Mouse (Mus musculus): ENCODE measurements around the gene Rtbdn. TPM values are rescaled to one million over a fixed set of nuclear protein-coding genes. Genes with fewer than 3 reads are reported as not detected.

Gene Rtbdn
- total RNA-seq, 2 experiments from 2014 or later, result 0.23 to 0.31 TPM

DNA sequence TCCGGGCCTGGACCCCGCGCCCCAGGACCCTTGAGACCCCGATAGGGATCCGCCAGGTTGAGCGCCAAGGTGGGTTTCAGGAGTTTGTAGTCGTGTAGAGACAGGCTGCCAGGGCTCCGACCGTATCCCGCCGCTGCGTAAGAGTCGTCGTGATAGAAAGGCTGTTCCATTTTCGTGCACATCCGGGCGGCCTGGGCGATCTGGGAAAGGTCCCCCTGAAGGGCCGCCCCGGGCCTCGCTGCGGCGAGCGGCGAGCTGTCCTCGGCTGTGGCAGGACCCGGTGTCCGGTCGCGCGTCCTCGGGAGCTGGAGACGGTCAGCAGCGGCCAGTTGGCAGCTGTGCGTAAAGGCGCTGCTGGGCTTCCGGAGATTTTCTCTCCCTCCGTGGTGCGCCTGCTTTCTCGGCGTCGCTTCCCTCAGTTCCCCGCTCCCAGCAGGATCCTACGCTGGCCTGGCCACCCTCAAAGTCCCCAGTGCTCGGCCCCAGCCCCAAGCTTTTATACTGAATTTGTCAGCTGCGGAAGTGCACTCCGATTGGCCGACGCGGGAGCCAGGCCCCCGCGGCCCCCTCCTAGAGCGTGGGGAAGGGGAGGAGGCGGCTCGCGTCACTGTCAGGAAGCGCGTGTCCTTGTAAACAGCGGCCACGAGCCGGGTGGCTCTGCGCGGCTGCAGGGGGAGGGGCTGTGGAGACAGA is 31.6 kb downstream of the Rtbdn start, which contains the start of gene Junb:
Gene Junb, minus strand, starts transcription at position 471 of the 693 bp plus-strand sequence.
- DNase-seq (ENCODE audit: low spot score in 2 of 2), result peak; percentile 90 to 93

DNA sequence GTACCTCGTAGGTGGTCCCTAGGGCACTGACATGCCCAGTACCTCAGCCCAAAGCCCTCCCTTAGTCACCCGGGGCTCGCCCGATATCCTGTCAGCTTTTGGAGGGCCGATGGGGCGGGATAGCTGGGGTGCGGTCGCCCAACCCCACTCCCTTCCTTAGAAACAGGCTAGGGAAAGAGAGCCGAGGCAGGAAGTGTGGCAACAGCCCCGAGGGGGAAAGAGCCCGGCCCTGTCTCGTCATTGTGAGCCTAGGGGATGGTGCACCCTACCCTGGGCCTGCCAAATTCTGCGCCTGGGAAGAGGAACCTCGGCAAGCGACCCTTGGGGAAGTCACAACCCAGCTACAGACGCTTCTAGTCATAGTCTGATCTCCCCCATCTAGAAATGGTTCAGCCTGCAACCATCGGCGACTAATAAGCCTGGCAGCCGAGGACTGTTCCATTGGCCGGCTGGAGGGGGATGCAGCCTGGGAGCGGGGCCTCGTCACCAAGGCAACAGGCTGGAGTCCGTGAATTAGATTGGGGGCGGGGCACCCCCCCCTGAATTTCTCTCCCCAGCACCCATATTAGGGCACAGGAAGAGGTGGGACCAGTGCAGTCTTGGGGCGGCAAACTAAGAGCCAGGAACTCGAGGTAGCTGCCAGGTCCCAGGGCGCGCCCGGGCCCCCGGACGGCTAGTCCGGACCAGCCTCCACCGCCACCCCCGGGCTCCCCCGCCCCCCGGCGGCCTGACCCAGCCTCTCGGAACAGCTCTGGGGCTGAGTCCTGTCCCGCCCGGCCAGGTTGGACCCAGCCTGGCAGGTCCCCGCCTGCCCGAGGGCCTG is 33.0 kb downstream of the Rtbdn start:
- peak; percentile 70 to 90 for DNase-seq (ENCODE audit: low spot score in 2 of 2)

DNA sequence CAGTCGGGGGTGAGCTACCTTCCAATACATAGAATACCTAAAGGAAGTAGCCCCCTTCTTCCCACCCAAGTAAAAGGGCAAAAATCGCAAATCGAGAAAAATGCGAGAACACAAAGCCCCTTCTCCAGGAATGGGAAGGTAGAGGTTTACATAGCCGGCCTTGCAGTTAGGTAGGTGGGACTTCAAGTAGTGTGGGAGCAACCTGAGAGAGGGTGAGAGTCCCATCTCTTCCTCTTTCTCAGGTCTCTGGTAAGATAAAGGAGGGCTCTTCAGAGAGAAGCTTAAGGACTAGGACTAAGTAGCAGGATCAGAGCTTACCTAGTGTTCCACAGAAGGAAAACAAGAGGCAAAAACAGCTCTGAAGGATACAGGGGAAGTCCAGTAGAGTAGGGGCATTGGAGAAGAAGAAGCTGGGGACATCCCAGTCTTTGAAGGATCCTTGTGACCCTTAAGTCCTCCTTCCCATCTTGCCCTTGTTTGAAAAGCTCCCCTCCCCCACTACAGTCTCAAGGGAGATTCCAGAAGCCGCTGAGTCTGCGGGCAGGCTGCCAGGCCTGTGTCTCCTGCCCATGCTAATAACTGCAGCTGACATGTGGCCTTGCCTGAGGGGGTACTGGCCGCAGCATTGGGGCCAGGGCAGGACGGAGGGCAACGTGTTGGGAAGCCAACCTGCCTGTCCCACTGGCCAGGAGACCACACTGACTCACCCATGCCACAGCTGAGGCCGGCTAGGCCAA is 34.0 kb downstream of the Rtbdn start:
- peak in 1 of 2 experiments; percentile 75 for DNase-seq (ENCODE audit: low spot score in 2 of 2)

DNA sequence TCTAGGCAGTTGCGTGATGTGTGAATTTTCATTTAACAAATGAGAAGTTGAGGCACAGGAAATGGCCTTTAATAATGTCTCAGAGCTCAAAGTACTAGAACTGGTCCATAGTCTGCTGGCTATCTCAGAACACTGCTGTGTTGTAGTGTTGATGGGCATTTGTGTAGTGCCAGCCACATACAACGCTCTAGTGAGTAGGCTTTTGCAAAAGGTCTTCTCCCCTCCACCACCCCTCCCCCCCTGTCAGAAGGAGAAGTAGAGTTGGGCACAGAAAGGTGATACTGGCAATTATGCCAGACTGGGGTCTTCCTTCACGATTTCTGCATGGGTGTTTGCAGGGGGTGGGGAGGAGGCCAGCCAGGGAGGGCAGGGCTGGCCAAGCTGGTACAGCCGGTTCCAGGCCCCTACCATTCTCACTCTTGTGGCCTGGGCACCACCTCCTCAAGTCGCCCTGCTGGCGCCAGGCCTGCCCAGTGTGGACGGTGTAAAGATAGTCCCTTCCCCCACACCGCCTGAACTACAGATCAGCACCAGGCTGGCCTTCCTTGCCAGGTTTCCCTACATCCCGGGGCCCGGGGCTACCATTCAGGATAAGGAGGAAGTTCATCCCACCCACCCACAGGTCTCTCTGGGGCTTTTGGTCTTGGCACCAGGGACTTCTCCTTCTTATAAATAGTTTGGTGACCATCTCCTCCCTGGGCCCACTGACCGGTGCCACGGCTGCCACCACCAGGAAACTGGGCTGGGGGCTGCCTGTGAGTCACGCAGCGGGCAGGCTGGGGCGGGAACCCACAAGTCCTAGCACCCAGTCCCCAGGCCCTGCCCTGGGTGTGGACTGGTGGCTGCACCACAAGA is 35.1 kb downstream of the Rtbdn start:
- DNase-seq (ENCODE audit: low spot score in 2 of 2), result no peak

DNA sequence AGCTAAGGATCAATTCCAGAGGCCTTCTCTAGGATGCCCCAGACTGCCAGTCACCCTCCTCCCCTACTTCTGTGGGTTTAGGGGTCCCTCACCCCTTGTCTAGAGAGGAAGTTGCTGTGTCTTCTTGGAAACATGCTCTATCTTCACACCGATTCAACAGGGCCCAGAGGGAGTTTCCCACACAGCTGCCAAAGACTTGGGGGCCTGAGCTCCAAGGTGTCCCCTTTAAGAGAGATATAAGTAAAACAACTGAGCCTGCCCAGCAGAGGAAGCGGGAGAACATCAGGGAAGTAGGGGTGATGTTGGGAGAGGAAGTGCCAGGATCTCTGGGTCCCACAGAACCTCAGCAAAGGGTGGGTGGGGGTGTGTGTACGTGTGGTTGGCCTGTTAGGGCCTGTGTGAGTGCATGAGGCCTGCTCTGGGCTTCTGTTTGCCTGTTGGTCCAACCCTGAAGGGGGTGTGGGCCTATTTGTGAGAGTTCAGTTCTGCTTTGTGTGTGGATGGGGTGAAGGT is 35.8 kb downstream of the Rtbdn start:
- no peak for DNase-seq (ENCODE audit: low spot score in 2 of 2)

DNA sequence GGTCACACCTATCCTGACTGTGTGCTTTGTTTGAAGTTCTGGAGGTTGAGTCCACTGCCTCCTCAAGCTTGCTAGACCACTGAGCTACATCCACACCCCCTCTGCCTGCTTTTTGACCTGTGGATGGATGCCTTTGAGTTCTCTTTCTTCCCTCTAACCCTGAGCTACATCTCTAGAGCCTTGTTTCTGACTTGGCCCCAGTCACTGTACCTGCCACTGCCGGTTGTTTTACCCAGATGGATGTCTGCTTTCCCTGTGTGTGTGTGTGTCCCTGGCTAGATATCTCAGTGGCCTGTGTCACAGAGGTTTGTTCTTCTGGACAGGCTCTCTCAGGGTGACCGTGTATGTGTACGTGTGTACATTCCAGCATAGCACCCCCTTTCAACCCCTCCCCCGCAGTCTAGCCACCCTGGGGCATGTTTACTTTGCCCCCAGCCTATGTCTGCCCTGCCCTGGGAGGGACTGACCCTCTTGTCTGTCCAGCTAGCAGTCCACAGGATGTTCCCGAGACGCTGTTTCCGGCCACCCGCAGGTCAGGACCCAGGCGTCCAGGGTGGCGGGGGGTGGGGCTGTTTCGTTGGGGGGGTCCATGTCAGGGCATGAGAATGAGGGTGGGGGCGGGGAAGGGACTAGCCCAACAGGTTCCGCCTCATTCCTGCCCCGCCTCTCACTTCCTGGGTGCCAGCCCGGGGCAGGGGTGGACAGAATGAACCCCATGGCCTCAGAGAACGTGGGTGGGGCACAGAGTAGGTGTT is 37.7 kb downstream of the Rtbdn start:
- DNase-seq (ENCODE audit: low spot score in 2 of 2), result no peak

DNA sequence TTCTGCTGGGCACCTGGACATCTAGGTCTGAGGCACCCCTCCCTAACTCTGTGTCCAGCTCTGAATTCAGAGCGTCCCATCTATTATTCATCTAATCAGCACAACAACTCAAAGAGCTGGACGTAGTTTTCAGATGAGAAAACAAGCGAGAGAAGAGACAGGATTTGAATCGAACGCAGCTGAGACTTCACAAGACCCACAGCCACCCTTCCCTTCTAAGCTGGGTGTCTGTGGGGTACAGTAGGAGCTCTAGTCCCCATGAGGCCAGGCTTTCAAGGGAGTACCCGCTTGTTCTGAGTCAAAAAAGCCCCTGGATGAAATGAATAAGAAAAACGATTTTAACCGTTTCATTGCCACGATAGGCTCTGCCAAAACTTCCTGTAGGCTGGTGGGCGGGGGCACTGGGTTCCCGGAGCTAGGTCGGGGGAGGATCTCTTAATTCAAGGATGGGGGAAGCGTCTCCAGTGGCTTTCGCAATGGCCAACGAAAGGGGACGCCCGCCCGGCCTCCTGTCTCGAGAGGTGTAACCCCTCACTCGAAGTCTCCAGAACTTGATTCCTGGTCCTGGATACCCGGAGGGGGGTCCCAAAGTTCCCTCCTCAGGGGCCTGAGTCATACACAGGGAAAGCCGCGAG is 38.4 kb downstream of the Rtbdn start:
- DNase-seq (ENCODE audit: low spot score in 2 of 2), result no peak

DNA sequence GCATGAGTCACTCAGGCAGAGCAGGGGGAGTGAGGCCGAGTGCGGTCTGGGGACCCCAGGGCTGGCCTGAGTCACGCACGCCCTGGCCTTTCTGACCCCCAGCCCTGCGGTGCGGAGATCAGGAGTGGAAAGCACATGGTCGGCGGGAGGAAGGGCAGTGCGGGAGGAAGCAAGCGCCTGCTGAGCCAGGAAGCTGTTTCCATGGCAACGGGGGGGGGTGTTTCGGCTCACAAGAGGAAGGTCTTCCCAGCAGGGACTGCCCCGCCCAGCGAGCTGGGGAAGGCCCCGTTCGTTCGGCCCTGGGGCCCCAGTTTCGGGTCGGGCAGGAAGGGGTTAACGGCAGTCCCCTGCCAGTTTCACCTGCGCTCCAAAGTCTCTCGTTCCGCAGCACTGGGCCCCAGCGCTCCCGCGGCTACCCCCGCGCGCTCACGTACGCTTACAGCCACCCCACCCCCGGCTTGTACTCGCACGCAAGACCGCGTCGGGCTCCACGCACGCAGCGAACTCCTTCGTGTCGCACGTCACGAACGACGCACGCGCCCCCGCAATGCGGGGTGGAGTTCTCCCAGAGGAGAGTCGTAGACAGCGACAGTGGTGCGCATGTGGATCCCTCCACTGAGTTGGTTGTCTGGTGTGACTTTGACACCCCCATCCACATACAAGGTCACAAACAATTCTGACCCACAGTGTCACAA is 39.0 kb downstream of the Rtbdn start:
- peak; percentile 70 to 79 for DNase-seq (ENCODE audit: low spot score in 2 of 2)

DNA sequence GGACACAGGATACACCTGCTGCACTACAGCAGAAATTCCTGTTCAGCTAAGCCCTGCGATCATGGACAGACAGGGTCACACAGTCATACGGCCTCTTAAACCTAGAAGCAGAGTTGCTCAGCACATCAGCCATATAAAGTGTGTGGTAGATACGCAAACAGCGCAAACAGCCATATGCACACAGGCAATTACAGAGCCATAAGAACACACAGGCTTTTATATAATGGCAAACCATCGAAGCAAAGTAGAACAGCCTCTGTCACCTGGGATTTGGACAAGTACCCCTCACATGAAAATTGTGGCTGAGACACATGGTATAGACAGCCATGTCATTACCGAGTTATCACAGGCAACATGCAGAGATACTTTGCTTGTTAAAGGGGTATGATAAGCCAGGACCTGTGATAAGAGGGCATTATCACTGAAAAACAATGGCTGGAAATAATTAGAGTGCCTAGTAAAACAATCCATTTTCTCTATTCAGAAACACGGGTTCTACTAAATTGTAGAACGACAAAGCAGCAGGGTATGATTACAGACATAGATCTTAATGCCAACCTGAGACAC is 39.7 kb downstream of the Rtbdn start:
- no peak for DNase-seq (ENCODE audit: low spot score in 2 of 2)

DNA sequence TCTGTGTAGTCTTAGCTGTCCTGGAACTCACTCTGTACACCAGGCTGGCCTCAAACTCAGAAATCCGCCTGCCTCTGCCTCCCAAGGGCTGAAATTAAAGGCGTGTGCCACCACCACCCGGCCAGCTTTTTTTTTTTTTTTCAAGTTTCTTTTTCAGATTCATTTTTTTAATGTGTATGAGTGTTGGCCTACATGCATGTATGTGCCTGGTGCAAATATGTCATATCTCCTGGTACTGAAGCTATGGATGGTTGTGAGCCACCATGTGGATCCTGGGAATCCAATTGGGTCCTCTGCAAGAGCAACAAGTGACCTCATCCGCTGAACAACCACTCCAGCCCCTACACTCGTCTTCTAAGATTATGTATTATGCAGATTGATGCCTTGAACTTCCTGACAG is 40.6 kb downstream of the Rtbdn start:
- DNase-seq (ENCODE audit: low spot score in 2 of 2), result no peak

DNA sequence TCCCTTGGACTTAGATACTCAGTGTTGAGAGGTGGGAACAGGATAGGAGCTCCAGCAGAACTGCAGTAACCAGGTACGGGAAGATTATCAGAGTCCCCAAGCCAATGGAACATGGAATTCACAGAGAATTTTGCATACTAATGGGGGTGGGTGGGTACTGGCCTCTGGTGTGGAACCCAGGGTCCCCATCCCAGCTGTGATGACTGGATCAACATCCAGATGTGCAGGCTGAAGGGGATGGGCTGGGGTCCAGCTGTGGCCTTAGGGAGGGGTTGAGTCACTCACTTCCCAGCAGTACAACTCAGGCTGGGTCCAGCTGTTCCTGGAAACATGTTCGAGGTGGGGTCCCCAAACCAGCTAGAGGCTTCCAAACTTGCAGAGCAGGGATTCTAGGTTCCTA is 41.1 kb downstream of the Rtbdn start:
- DNase-seq (ENCODE audit: low spot score in 2 of 2), result no peak

DNA sequence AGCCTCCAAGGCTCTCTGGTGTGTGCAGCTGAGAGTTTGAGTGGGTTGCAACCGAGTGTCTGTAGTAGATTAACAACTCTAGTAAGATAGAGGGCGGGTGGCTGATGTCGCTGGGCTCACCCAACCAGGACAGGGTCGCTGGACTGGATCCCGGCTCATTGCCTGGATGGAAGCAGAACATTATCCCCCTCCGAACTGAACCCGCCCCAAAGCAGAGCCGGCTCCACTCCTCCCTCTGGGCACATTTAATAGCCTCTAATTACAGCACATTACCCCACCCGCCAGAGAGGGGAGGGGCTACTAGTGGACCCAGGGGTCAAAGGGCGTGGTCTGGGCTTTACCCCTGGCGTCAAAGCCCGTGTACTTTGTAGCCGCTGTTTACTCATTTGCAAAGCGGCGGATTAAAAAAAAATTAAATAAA is 42.5 kb downstream of the Rtbdn start:
- DNase-seq (ENCODE audit: low spot score in 2 of 2), result no peak

DNA sequence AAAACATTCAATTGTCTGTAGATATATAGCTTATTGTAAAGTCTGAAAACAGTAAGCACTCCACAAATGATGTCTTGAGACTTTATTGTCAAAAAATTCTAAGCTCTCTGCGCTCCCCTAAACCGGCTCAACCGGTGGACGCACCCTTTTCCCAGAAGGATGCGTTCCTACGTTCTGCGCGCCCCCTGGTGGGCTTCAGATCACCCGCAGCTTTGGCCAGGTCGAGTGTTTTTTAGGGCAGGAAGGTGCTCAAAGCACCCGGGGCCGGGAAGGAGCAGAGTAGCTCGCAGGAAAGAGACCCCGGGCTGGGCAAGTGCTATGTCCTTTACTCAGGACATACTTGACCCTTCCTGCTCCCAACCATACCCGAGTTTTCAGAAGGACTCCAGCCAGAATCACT is 43.0 kb downstream of the Rtbdn start:
- peak; percentile 88 to 90 for DNase-seq (ENCODE audit: low spot score in 2 of 2)

DNA sequence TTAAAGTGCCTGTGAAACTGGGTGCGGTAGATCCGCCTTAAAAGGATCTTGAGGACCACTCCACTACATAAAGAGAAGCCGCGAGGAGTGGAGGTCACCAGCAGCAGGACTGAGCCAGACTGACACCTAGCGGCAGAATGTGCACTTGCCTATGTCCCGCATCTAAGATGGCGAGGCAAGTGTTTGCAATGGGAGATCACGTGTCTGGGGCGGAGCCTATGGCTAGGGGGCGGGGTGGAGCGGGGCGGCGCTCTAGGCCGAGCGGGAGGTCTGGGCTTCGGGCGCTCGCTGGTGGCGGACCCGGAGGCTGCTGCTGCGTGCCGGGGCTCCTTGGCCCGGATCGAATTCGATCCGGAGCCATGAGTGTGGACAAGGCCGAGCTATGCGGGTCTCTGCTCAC is 43.6 kb downstream of the Rtbdn start, which contains the start of gene Hook2:
Gene Hook2, plus strand, starts transcription at position 255 of the 400 bp plus-strand sequence.
- peak; percentile 80 to 92 for DNase-seq (ENCODE audit: low spot score in 2 of 2)

DNA sequence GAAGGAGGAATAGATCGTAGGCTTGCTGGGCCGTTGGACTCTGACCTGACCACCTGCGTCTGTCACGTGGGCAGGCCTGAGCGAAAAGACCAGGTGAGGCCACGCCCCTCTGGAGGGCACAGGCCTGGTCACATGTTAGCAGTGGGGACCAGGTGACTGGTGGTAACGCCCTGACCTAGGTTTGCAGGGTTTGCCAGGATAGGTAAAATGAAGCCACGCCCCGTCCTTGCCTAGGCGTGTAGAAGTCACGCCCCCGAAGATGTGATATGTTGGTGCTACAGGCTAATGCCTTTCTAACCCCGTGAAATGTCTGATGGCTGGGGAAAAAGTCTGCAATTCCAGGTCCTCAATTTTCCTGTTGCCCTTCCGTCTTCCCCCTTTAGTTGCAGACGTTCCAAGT is 44.0 kb downstream of the Rtbdn start:
- DNase-seq (ENCODE audit: low spot score in 2 of 2), result no peak

DNA sequence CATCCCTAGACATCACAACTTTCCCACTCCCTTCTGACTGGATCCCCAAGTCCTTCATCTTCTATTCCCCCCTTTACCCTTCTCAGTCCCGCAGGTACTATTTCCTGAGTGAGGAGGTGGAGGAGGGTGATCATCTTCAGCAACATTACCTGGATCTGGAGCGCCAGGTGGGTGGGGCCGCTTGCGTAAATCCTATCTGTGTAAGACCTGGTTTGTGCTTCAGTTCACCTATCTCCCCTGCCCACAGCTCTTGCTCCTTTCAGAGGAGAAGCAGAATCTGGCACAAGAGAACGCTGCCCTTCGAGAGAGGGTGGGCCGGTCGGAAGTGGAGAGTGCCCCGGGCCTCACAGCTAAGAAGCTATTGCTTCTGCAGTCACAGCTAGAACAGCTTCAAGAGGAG is 47.6 kb downstream of the Rtbdn start:
- DNase-seq (ENCODE audit: low spot score in 2 of 2), result no peak

DNA sequence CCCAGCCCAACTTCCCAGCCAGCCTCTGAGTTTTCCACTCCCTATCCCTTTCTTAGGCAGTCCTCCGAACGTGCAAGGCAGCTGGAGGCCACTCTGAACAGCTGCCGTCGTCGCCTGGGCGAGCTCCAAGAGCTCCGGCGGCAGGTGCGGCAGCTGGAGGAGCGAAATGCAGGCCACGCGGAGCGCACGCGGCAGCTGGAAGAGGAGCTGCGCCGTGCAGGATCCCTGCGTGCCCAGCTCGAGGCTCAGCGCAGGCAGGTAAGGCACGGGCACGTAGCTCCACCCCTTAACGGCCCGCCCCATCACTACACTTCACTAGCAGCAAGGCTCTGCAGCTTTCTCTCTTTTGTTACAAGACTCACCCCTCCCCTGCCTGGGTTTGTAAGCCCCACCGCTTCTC is 48.9 kb downstream of the Rtbdn start:
- DNase-seq (ENCODE audit: low spot score in 2 of 2), result no peak

DNA sequence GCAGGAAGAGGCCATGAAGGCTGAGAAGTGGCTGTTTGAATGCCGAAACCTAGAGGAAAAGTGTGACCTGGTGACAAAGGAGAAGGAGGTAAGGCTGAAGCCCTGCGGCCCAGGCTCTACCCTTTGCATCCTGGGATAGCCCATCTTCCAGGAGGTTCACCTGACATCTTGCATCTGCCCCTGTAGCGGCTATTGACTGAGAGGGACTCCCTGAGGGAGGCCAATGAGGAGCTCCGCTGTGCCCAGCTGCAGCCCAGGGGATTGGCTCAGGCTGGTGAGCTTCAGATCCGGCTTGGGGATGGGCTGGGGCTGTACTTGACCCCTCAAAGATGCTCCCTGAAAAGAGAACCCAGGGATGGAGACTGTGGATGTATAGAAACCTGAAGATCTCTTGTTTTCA is 50.2 kb downstream of the Rtbdn start:
- no peak for DNase-seq (ENCODE audit: low spot score in 2 of 2)
